Mouse (Mus musculus): ENCODE data around the gene Gm42372. TPM values are rescaled to one million over a fixed set of nuclear protein-coding genes. Genes with fewer than 3 reads are reported as not detected.

Gm42372 gene
- polyA plus RNA-seq, 1 experiment: 1.1 TPM

- Histone ChIP-seq H3K36me3 (ENCODE audit: control insufficient read depth, insufficient read depth, low read length, poor library complexity, severe bottlenecking) (no peaks in the 10 kb centered on the region), H3K4me1 (ENCODE audit: control insufficient read depth, insufficient read depth, low read length) (peaks cover 2% of the 10 kb centered on the region), H3K27ac (ENCODE audit: insufficient read depth, low read length) (no peak overlapping the region), H3K4me3 (ENCODE audit: low read depth, low read length) (no peak overlapping the region), H3K9me3 (replicated peaks; ENCODE audit: control insufficient read depth, insufficient read depth, low read length, poor library complexity, severe bottlenecking) (no peaks in the 10 kb centered on the region), H3K27me3 (ENCODE audit: control insufficient read depth, insufficient read depth, low read length, poor library complexity, severe bottlenecking) (no peaks in the 10 kb centered on the region), H3K9ac (ENCODE audit: low read depth, poor library complexity, severe bottlenecking) (no peak overlapping the region)
- TF ChIP-seq CTCF (IDR thresholded peaks at IDR 0.05; ENCODE audit: low read depth, low read length): no peak
- no peak for TF ChIP-seq POLR2A (IDR thresholded peaks at IDR 0.05; ENCODE audit: insufficient read depth, low read length)
- TF ChIP-seq EP300 (IDR thresholded peaks at IDR 0.05; ENCODE audit: insufficient read depth, low read depth, low read length): no peak
Measured at GRCm38 (mm10) chr7:17030239-17030638, 47.4 kb downstream of the Gm42372 start.

Other genes starting within 250 kb of the Gm42372 start
- gene Ap2s1, start 244.7 kb upstream of the Gm42372 start, polyA plus RNA-seq (2011; ENCODE audit: insufficient read depth, insufficient read length, low read depth, missing spikeins): 88.3 and 91.5 TPM in 2 replicates
- gene Slc1a5, start 201.7 kb upstream of the Gm42372 start, polyA plus RNA-seq (2011; ENCODE audit: insufficient read depth, insufficient read length, low read depth, missing spikeins): 101 and 108 TPM in 2 replicates
- gene Strn4, start 167.2 kb upstream of the Gm42372 start, polyA plus RNA-seq (2011; ENCODE audit: insufficient read depth, insufficient read length, low read depth, missing spikeins): 53.5 and 55.5 TPM in 2 replicates
- gene Fkrp, start 166.4 kb upstream of the Gm42372 start, polyA plus RNA-seq (2011; ENCODE audit: insufficient read depth, insufficient read length, low read depth, missing spikeins): 14.7 and 17.4 TPM in 2 replicates
- 18.4 and 18.5 TPM in 2 replicates for gene Prkd2, start 140.2 kb upstream of the Gm42372 start, polyA plus RNA-seq (2011; ENCODE audit: insufficient read depth, insufficient read length, low read depth, missing spikeins)
- 19.2 and 20.8 TPM in 2 replicates for gene Dact3, start 107.8 kb upstream of the Gm42372 start, polyA plus RNA-seq (2011; ENCODE audit: insufficient read depth, insufficient read length, low read depth, missing spikeins)
- 4.5 and 4.6 TPM in 2 replicates for gene Gng8, start 91.3 kb upstream of the Gm42372 start, polyA plus RNA-seq (2011; ENCODE audit: insufficient read depth, insufficient read length, low read depth, missing spikeins)
- gene Ptgir, start 76.6 kb upstream of the Gm42372 start, polyA plus RNA-seq (2011; ENCODE audit: insufficient read depth, insufficient read length, low read depth, missing spikeins): not detected in 2 replicates
- gene Calm3, start 59.0 kb upstream of the Gm42372 start, polyA plus RNA-seq (2011; ENCODE audit: insufficient read depth, insufficient read length, low read depth, missing spikeins): 358 and 368 TPM in 2 replicates
- 1.5 and 1.6 TPM in 2 replicates for gene Pnmal2, start 38.4 kb upstream of the Gm42372 start, polyA plus RNA-seq (2011; ENCODE audit: insufficient read depth, insufficient read length, low read depth, missing spikeins)
- not detected in 2 replicates for gene Pnmal1, start 23.4 kb upstream of the Gm42372 start, polyA plus RNA-seq (2011; ENCODE audit: insufficient read depth, insufficient read length, low read depth, missing spikeins)
- gene Ccdc8, start 9.6 kb downstream of the Gm42372 start, polyA plus RNA-seq (2011; ENCODE audit: insufficient read depth, insufficient read length, low read depth, missing spikeins): 4.2 and 4.4 TPM in 2 replicates
- 106 and 107 TPM in 2 replicates for gene Ppp5c, start 44.8 kb downstream of the Gm42372 start, polyA plus RNA-seq (2011; ENCODE audit: insufficient read depth, insufficient read length, low read depth, missing spikeins)
- 11.9 and 14.0 TPM in 2 replicates for gene Hif3a, start 79.3 kb downstream of the Gm42372 start, polyA plus RNA-seq (2011; ENCODE audit: insufficient read depth, insufficient read length, low read depth, missing spikeins)
- gene Psg16, start 91.0 kb downstream of the Gm42372 start, polyA plus RNA-seq (2011; ENCODE audit: insufficient read depth, insufficient read length, low read depth, missing spikeins): 0.29 and 3.3 TPM in 2 replicates
- 0.41 and 0.73 TPM in 2 replicates for gene Ceacam3, start 167.2 kb downstream of the Gm42372 start, polyA plus RNA-seq (2011; ENCODE audit: insufficient read depth, insufficient read length, low read depth, missing spikeins)
- gene Psg29, start 220.4 kb downstream of the Gm42372 start, polyA plus RNA-seq (2011; ENCODE audit: insufficient read depth, insufficient read length, low read depth, missing spikeins): 0.20 and 0.43 TPM in 2 replicates